Mouse (Mus musculus) liver, postnatal 0 days (tissue): Measurements from ENCODE around the gene Gm20662.

ENCODE experiments used
- CTCF ChIP-seq: sonication (generic); IDR thresholded peaks from 2 replicates; pipeline ENCODE4 v1.5.1; 2016; ENCODE audit warnings: antibody characterized with exemption, low read depth
- EP300 ChIP-seq: IDR thresholded peaks from 2 replicates; pipeline ENCODE4 v1.6.1; 2016; ENCODE audit warnings: antibody characterized with exemption, low read depth, mild to moderate bottlenecking

DNA sequence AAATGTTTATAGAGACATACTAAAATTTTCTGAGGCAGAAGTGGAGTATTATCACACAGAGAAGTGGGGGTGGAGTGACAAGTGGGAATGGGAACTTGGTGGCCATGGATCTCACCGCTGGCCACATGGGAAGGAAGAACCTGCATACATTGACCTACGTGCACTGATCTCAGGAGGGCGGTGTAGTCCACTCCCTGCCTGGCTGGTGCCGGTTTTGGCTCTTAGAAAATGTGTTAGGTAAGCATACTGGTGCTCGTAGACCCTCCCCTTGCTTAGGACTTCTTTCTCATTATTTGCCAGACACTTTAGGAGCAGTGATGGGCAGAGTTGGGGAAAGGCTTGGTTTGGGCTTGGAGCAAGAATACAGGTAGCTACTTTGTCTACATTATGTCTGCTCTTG lies 11.9 kb downstream of the Gm20662 start:
- TF ChIP-seq CTCF = no peak
- no peak for TF ChIP-seq EP300
